Mouse (Mus musculus) heart, adult 18-20 months (tissue): ENCODE data around the gene Gbf1. TPM values are rescaled to one million over a fixed set of nuclear protein-coding genes. Genes with fewer than 3 reads are reported as not detected.
A peak's percentile ranks its signal among the peaks of the same experiment; 100 is the strongest.

ENCODE experiments used
- DNase-seq, 2 experiments: peaks; one replicate each; pipeline ENCODE4 v3.0.0; 2021 to 2022; ENCODE audit warnings: mixed read lengths in 1 of 2
- total RNA-seq, 2 experiments: library from RNA; stranded (reverse); gene quantifications; 2 replicates each; pipeline ENCODE4 v1.2.3; 2021

Gbf1 gene
- total RNA-seq, 2 experiments from 2014 or later: 38.4 to 41.8 TPM

DNA sequence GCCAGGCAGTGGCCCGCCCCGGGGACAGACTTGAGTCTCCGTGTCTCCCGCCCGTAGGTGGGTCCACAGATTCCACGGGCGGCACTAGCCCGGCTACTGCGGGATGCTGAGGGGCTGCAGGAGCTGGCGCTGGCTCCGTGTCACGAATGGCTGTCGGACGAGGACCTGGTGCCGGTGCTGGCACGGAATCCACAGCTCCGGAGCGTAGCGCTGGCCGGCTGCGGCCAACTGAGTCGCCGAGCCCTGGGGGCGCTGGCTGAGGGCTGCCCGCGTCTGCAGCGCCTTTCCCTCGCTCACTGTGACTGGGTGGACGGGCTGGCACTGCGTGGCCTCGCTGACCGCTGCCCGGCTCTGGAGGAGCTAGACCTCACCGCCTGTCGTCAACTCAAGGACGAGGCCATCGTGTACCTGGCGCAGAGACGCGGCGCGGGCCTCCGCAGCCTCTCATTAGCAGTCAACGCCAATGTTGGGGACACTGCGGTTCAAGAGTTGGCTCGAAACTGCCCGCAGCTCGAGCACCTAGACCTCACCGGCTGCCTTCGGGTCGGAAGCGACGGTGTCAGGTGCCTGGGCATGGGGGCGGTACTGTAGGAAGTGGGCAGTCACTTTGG lies 176.8 kb downstream of the Gbf1 start:
- DNase-seq: peak; percentile 33 to 38

DNA sequence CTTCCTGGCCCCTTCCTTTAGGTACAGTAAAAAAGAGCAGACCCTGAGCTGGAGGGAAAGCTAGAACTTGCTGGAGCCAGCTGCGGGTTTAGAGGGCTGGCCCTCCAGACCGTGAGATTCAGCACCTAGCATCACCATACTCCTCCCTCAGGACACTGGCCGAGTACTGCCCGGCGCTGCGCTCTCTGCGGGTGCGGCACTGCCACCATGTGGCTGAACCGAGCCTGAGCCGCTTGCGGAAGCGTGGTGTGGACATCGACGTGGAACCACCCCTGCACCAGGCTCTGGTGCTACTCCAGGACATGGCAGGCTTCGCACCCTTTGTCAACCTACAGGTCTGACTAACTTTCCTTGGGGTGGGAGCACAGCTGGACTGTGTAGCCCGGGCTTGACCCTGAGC lies 177.6 kb downstream of the Gbf1 start:
- peak; percentile 86 to 88 for DNase-seq

DNA sequence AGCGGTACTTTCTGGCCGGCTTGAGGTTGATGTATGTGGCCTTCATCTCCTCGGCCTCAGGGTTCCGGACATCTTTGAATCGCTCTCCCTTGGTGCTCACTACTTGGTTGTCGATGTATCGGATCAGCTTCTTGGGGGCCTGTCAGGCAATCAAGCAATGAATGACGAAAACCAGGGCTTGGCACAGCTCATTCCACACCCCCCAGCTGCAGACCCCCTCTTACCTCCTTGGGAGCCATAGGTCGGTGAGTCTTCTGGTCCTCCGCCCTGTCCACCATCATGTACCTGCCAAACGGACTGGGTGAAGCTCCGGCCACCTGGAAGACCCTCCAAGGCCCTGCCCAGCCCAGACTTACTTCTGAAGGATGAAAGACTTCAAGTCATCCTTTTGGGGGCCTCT lies 178.4 kb downstream of the Gbf1 start:
- no peak for DNase-seq

DNA sequence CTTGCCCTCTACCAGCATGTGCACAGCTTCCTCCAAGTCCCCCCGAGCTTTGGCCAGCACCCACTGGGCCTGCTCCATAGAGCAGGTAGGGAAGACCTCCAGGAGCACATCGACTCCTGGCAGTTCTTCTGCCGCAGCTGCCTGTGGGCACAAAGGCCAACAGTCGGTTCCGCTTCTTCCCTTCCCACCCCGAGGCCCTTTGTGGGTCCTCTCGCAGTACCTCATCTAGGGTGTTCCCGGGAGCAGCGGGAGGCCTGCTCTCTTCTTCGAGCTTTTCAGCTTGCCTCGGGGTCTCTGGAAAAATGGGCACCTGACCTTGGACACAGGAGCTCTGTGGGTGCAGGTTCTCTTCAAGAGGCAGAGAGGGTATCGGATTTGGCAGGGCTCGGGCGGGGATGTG lies 179.0 kb downstream of the Gbf1 start:
- no peak for DNase-seq

DNA sequence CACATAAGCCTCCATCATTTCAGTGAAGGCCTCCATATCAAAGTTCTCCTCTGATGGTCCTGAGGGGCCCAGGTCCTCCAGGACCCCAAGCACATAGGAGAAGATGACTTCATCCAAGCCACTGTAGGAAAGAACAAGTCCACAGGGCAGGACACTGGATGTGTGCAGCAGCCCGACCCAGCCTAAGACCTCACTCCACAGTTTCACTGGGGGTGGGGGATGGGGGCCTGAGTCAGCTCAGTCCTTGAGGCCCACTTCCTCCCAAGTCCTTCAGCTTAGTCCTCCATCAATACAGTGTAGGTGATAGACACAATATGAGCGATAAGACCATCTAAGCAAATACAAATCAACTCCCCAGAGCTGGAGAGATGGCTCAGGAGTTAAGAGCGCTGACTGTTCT lies 179.6 kb downstream of the Gbf1 start:
- no peak for DNase-seq

DNA sequence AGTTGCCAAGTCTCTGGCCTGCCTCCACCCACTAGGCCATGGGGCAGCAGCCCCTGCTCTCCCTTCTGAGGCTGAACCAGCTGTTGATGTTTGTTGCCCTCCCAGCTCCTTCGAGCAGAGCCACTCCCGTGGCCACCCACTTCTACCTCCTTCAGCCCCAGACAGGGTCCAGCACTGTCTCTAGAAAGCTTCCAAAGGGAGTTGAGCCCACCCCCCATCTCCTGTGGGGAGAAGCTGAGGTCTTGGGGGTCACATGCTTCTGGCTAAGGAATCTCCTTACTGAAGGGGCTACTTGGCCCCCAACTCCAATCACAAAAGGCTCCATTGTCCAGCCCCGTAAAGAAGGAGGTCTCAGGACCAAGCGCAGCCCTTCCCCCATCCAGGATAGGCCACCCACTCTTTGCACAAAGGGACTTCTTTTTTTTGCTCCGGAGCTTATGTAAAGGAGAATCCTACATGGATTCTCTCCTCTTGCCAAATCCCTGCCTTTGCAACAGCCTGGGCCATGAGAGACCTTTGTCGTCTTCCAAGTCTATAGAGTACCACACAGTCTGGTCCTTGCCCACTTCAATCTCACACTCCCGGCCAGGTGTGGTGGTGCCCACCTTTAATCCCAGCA lies 180.5 kb downstream of the Gbf1 start:
- DNase-seq: no peak

DNA sequence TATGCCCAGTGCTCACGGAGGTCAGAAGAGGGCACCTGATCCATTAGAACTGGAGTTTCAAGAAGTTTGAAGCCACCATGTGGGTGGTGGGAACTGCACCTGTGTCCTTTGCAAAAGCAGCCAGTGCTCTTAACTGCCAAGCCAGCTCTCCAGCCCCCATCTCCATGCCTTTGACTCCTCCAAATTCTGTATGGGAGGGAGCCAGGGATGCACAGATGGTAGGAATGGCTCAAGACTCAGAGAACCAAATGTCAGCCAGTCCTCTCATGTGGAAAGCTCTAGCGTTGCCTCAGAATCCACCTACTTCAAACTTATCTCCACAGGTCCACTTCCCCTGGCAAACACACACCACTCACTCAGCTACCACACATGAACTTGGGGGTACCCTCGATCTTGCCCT lies 181.6 kb downstream of the Gbf1 start:
- DNase-seq: no peak

Other genes starting within 250 kb of the Gbf1 start
- gene Armh3, start 154.0 kb upstream of the Gbf1 start, total RNA-seq: 10 to 100 TPM; 16.2 to 17.2 TPM
- gene Hps6, start 149.0 kb upstream of the Gbf1 start, total RNA-seq: 1 to 10 TPM; 5.0 to 5.1 TPM
- gene Pprc1, start 107.6 kb upstream of the Gbf1 start, total RNA-seq: 10 to 100 TPM; 14.2 to 14.9 TPM
- 10 to 100 TPM; 35.2 to 37.3 TPM for gene Ldb1, start 107.3 kb upstream of the Gbf1 start, total RNA-seq
- gene Nolc1, start 76.6 kb upstream of the Gbf1 start, total RNA-seq: 10 to 100 TPM; 17.9 to 19.1 TPM
- gene Elovl3, start 20.6 kb upstream of the Gbf1 start, total RNA-seq: 1 to 10 TPM in 1 of 2 experiments, not detected in 1; 5.1 TPM
- gene Pitx3, start 4.2 kb upstream of the Gbf1 start, total RNA-seq: 1 to 10 TPM; 1.1 to 1.3 TPM
- 10 to 100 TPM; 19.7 to 22.1 TPM for gene Nfkb2, start 151.8 kb downstream of the Gbf1 start, total RNA-seq
- under 1 TPM; 0.51 to 0.60 TPM for gene Psd, start 174.6 kb downstream of the Gbf1 start, total RNA-seq
- 1 to 10 TPM; 6.5 to 6.9 TPM for gene Fbxl15, start 175.7 kb downstream of the Gbf1 start, total RNA-seq
- 10 to 100 TPM; 91.4 to 92.1 TPM for gene Cuedc2, start 186.2 kb downstream of the Gbf1 start, total RNA-seq
- gene Mfsd13a, start 188.6 kb downstream of the Gbf1 start, total RNA-seq: 1 to 10 TPM; 3.7 to 4.0 TPM
- gene 2310034G01Rik, start 197.8 kb downstream of the Gbf1 start, total RNA-seq: under 1 TPM; 0.69 TPM
- gene Actr1a, start 243.2 kb downstream of the Gbf1 start, total RNA-seq: 10 to 100 TPM; 86.6 to 89.7 TPM
- 10 to 100 TPM; 10.1 to 11.6 TPM for gene Sufu, start 244.4 kb downstream of the Gbf1 start, total RNA-seq